Mouse (Mus musculus): ENCODE measurements around the gene Rasgef1a.

DNA sequence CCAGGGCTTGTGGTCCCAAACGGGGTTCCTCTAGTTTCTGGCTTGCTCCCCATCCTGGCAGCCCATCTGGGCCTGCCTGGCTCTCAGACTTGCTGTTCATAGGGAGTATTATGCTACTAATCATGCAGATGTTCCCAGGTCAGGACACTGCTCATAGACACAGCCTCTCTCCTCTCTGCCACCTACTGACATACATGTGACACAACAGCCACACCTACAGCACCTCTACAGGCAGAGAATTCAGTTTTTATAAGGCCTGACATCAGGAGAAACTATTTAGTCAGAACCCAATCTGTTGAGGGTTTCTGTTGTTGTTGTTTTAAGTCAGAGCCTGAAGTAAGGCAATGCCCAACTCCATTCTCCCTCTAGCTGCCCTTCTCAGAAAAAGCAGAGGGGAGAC lies 100.6 kb downstream of the Rasgef1a start:
- no peak for TF ChIP-seq GATA1 (IDR thresholded peaks at IDR 0.05; ENCODE audit: borderline replicate concordance, low read length)
- TF ChIP-seq FLI1 (IDR thresholded peaks at IDR 0.05; ENCODE audit: low read length), result no peak
